Mouse (Mus musculus): ENCODE data around the gene Cyp3a11. TPM values are rescaled to one million over a fixed set of nuclear protein-coding genes. Genes with fewer than 3 reads are reported as not detected.
"Not testable (repeated sequence)": the region's sequence is repeated elsewhere in the genome, so short reads cannot be mapped to it uniquely, and the experiment has no call there.

Cyp3a11 gene
- not detected for total RNA-seq (2021)
- long read RNA-seq, experiment 1 = 0 reads
- long read RNA-seq, experiment 2 = 0 reads

GRCm38 (mm10) chr5:145879688-145880087 is at the start of gene Cyp3a11:
Gene Cyp3a11 (minus strand): TSS chr5:145879964.
- no peak for DNase-seq

- no peak for DNase-seq
Observed at GRCm38 (mm10) chr5:145912912-145913311, 33.1 kb upstream of the Cyp3a11 start.

GRCm38 (mm10) chr5:145911781-145912180 is 32.0 kb upstream of the Cyp3a11 start:
- no peak for DNase-seq

GRCm38 (mm10) chr5:145906937-145907336 is 27.2 kb upstream of the Cyp3a11 start:
- not testable (repeated sequence) for DNase-seq

- no peak for DNase-seq
Observed at GRCm38 (mm10) chr5:145904535-145904934, 24.8 kb upstream of the Cyp3a11 start.

- no peak for DNase-seq
Observed at GRCm38 (mm10) chr5:145903349-145903748, 23.6 kb upstream of the Cyp3a11 start.

GRCm38 (mm10) chr5:145900436-145900990 is 20.7 kb upstream of the Cyp3a11 start:
- DNase-seq = no peak

GRCm38 (mm10) chr5:145897271-145897670 is 17.5 kb upstream of the Cyp3a11 start:
- no peak for DNase-seq

GRCm38 (mm10) chr5:145881207-145881606 is 1.4 kb upstream of the Cyp3a11 start:
- DNase-seq = no peak

GRCm38 (mm10) chr5:145867433-145867832 is 12.3 kb downstream of the Cyp3a11 start:
- DNase-seq = not testable (repeated sequence)

GRCm38 (mm10) chr5:145805796-145806195 is 74.0 kb downstream of the Cyp3a11 start, which contains the start of gene Cyp3a44:
Gene Cyp3a44 (minus strand): TSS chr5:145805874.
- not testable (repeated sequence) for DNase-seq

Other genes starting within 250 kb of the Cyp3a11 start
- gene Cyp3a41a, start 159.8 kb downstream of the Cyp3a11 start, total RNA-seq (2021) = not detected
- not detected for gene Cyp3a44, start 74.1 kb downstream of the Cyp3a11 start, total RNA-seq (2021)
- not detected for gene Cyp3a25, start 129.7 kb upstream of the Cyp3a11 start, total RNA-seq (2021)
- not detected for gene Cyp3a59, start 199.3 kb upstream of the Cyp3a11 start, total RNA-seq (2021)